Mouse (Mus musculus) midbrain, embryonic 15.5 days (tissue): ENCODE data around the gene Hgfac. TPM values are rescaled to one million over a fixed set of nuclear protein-coding genes. Genes with fewer than 3 reads are reported as not detected.

ENCODE experiments used
- ATAC-seq: fragments of 200-750 bp; cut with Nextera tagmentation; replicated peaks from 2 replicates; pipeline ENCODE4 v1.8.0; 2017; ENCODE audit warnings: moderate TSS enrichment
- H3K27ac ChIP-seq: fragments of 300-500 bp; sonication (generic); 2 replicates; pipeline ENCODE4 v1.5.1; 2015; ENCODE audit warnings: mild to moderate bottlenecking, inconsistent platforms
- H3K27me3 ChIP-seq: fragments of 300-500 bp; sonication (generic); replicated peaks from 2 replicates; pipeline ENCODE4 v1.6.1; 2015; ENCODE audit warnings: inconsistent platforms
- H3K36me3 ChIP-seq: fragments of 300-500 bp; sonication (generic); replicated peaks from 2 replicates; pipeline ENCODE4 v1.6.1; 2015; ENCODE audit warnings: inconsistent platforms
- H3K4me1 ChIP-seq: fragments of 300-500 bp; sonication (generic); 2 replicates; pipeline ENCODE4 v1.6.1; 2015; ENCODE audit warnings: inconsistent platforms
- H3K4me2 ChIP-seq: fragments of 300-500 bp; sonication (generic); 2 replicates; pipeline ENCODE4 v1.6.1; 2015; ENCODE audit warnings: inconsistent platforms, mild to moderate bottlenecking, moderate library complexity
- H3K4me3 ChIP-seq: fragments of 300-500 bp; sonication (generic); 2 replicates; pipeline ENCODE4 v1.5.1; 2015; ENCODE audit warnings: mild to moderate bottlenecking, inconsistent platforms
- H3K9ac ChIP-seq: fragments of 300-500 bp; sonication (generic); 2 replicates; pipeline ENCODE4 v1.6.1; 2015; ENCODE audit warnings: mild to moderate bottlenecking, inconsistent platforms
- H3K9me3 ChIP-seq: fragments of 300-500 bp; sonication (generic); 2 replicates; pipeline ENCODE4 v1.6.1; 2016; ENCODE audit warnings: inconsistent platforms
- WGBS: fragments of 180-500 bp; shearing (Covaris S2); methylation state at CpG from one replicate; pipeline ENCODE4 v1.1.7; 2015; ENCODE audit warnings: mixed read lengths; 5-methylcytosine and 5-hydroxymethylcytosine counted together
- polyA plus RNA-seq: library from polyadenylated mRNA; unstranded; fragments of >200 nt; fragmentation: Nextera tagmentation; extraction: Ambion mirVana; gene quantifications from 2 replicates; pipeline ENCODE4 v1.2.1, GENCODE M21; 2015

Gene Hgfac
- polyA plus RNA-seq, 1 experiment from 2014 or later = 0.67 TPM

GRCm38 (mm10) chr5:35050541-35050940 is 9.2 kb downstream of the Hgfac start:
- H3K9me3 ChIP-seq = no peaks in the 10 kb centered on the region
- H3K4me1 ChIP-seq = no peaks in the 10 kb centered on the region
- no peaks in the 10 kb centered on the region for H3K27me3 ChIP-seq
- WGBS = 76% methylated on average over 5 of the region's 5 CpGs
- no peak overlapping the region for H3K9ac ChIP-seq
- no peak for ATAC-seq
- H3K4me3 ChIP-seq = no peak overlapping the region
- H3K27ac ChIP-seq = no peak overlapping the region
- H3K36me3 ChIP-seq = no peaks in the 10 kb centered on the region
- no peak overlapping the region for H3K4me2 ChIP-seq

GRCm38 (mm10) chr5:35054628-35055027 is 13.3 kb downstream of the Hgfac start:
- H3K9ac ChIP-seq = no peak overlapping the region
- peaks cover 18% of the 10 kb centered on the region for H3K4me1 ChIP-seq
- H3K36me3 ChIP-seq = no peaks in the 10 kb centered on the region
- H3K9me3 ChIP-seq = no peaks in the 10 kb centered on the region
- H3K4me3 ChIP-seq = no peak overlapping the region
- ATAC-seq = no peak
- WGBS = 94% methylated on average over 3 of the region's 3 CpGs
- H3K4me2 ChIP-seq = no peak overlapping the region
- H3K27me3 ChIP-seq = peaks cover 14% of the 10 kb centered on the region; the same call in 1 of the 2 replicates
- H3K27ac ChIP-seq = no peak overlapping the region

GRCm38 (mm10) chr5:35055076-35055475 is 13.8 kb downstream of the Hgfac start:
- Histone ChIP-seq H3K4me3 (no peak overlapping the region), H3K9ac (no peak overlapping the region), H3K9me3 (no peaks in the 10 kb centered on the region), H3K36me3 (no peaks in the 10 kb centered on the region), H3K27me3 (peaks cover 14% of the 10 kb centered on the region; the same call in 1 of the 2 replicates), H3K27ac (no peak overlapping the region), H3K4me2 (no peak overlapping the region), H3K4me1 (peaks cover 18% of the 10 kb centered on the region)
- 68% methylated on average over 12 of the region's 12 CpGs for WGBS
- ATAC-seq = no peak

GRCm38 (mm10) chr5:35056604-35057432 is 15.5 kb downstream of the Hgfac start, which contains the start of gene Dok7:
Gene Dok7, plus strand, starts transcription at chr5:35056766.
- no peaks in the 10 kb centered on the region for H3K9me3 ChIP-seq
- H3K27ac ChIP-seq = peak within 1 kb of the TSS; percentile 61; the same call in 1 of the 2 replicates
- peak; percentile 80 for ATAC-seq
- peaks cover 18% of the 10 kb centered on the region for H3K4me1 ChIP-seq
- peaks cover 14% of the 10 kb centered on the region; the same call in 1 of the 2 replicates for H3K27me3 ChIP-seq
- peak within 1 kb of the TSS; percentile 65 for H3K4me3 ChIP-seq
- peak within 1 kb of the TSS; percentile 95 for H3K4me2 ChIP-seq
- H3K36me3 ChIP-seq = no peaks in the 10 kb centered on the region
- peak within 1 kb of the TSS; percentile 59 for H3K9ac ChIP-seq
- under 1% methylated on average over 59 of the region's 74 CpGs for WGBS

- WGBS = 24% methylated on average over 4 of the region's 4 CpGs
- H3K4me3 ChIP-seq = peak overlapping the region; percentile 65
- no peaks in the 10 kb centered on the region for H3K36me3 ChIP-seq
- H3K4me2 ChIP-seq = peak overlapping the region; percentile 95
- H3K9ac ChIP-seq = peak overlapping the region; percentile 59
- H3K27ac ChIP-seq = no peak overlapping the region
- peak; percentile 18 for ATAC-seq
- H3K27me3 ChIP-seq = peaks cover 14% of the 10 kb centered on the region; the same call in 1 of the 2 replicates
- no peaks in the 10 kb centered on the region for H3K9me3 ChIP-seq
- H3K4me1 ChIP-seq = peaks cover 18% of the 10 kb centered on the region
Measured at GRCm38 (mm10) chr5:35057582-35057981, 16.3 kb downstream of the Hgfac start.

- WGBS = 67% methylated on average over 1 of the region's 1 CpGs
- Histone ChIP-seq H3K27me3 (peaks cover 14% of the 10 kb centered on the region; the same call in 1 of the 2 replicates), H3K9me3 (no peaks in the 10 kb centered on the region), H3K4me3 (peak overlapping the region; percentile 65), H3K27ac (no peak overlapping the region), H3K9ac (0 out of 2 replicates have a peak overlapping the region, but pooled peaks have one; percentile 59), H3K4me2 (peak overlapping the region; percentile 95), H3K4me1 (peaks cover 18% of the 10 kb centered on the region), H3K36me3 (no peaks in the 10 kb centered on the region)
- ATAC-seq = no peak
Measured at GRCm38 (mm10) chr5:35058216-35058615, 16.9 kb downstream of the Hgfac start.

GRCm38 (mm10) chr5:35060098-35060497 is 18.8 kb downstream of the Hgfac start:
- Histone ChIP-seq H3K4me3 (no peak overlapping the region), H3K9ac (no peak overlapping the region), H3K4me2 (no peak overlapping the region), H3K27ac (no peak overlapping the region), H3K36me3 (no peaks in the 10 kb centered on the region), H3K9me3 (no peaks in the 10 kb centered on the region), H3K4me1 (peaks cover 18% of the 10 kb centered on the region), H3K27me3 (peaks cover 14% of the 10 kb centered on the region; the same call in 1 of the 2 replicates)
- WGBS = 79% methylated on average over 3 of the region's 3 CpGs
- no peak for ATAC-seq

- no peak for ATAC-seq
- H3K4me1 ChIP-seq = no peaks in the 10 kb centered on the region
- 84% methylated on average over 2 of the region's 2 CpGs for WGBS
- H3K9me3 ChIP-seq = no peaks in the 10 kb centered on the region
- no peak overlapping the region for H3K9ac ChIP-seq
- no peaks in the 10 kb centered on the region for H3K36me3 ChIP-seq
- H3K4me2 ChIP-seq = no peak overlapping the region
- no peak overlapping the region for H3K4me3 ChIP-seq
- H3K27ac ChIP-seq = no peak overlapping the region
- H3K27me3 ChIP-seq = no peaks in the 10 kb centered on the region
Measured at GRCm38 (mm10) chr5:35069841-35070240, 28.5 kb downstream of the Hgfac start.

GRCm38 (mm10) chr5:35070314-35070713 is 29.0 kb downstream of the Hgfac start:
- no peak for ATAC-seq
- 90% methylated on average over 8 of the region's 8 CpGs for WGBS
- H3K27ac ChIP-seq = no peak overlapping the region
- no peaks in the 10 kb centered on the region for H3K27me3 ChIP-seq
- H3K4me2 ChIP-seq = no peak overlapping the region
- H3K9me3 ChIP-seq = no peaks in the 10 kb centered on the region
- no peak overlapping the region for H3K9ac ChIP-seq
- no peaks in the 10 kb centered on the region for H3K4me1 ChIP-seq
- H3K36me3 ChIP-seq = no peaks in the 10 kb centered on the region
- H3K4me3 ChIP-seq = no peak overlapping the region

- Histone ChIP-seq H3K27ac (no peak overlapping the region), H3K4me3 (no peak overlapping the region), H3K36me3 (no peaks in the 10 kb centered on the region), H3K4me1 (no peaks in the 10 kb centered on the region), H3K9me3 (no peaks in the 10 kb centered on the region), H3K4me2 (no peak overlapping the region), H3K9ac (no peak overlapping the region), H3K27me3 (no peaks in the 10 kb centered on the region)
- peak; percentile 54; the same call in 1 of the 2 replicates for ATAC-seq
- 43% methylated on average over 7 of the region's 7 CpGs for WGBS
Measured at GRCm38 (mm10) chr5:35070953-35071352, 29.6 kb downstream of the Hgfac start.

- H3K27me3 ChIP-seq = no peaks in the 10 kb centered on the region
- ATAC-seq = no peak
- WGBS = 91% methylated on average over 6 of the region's 6 CpGs
- H3K9me3 ChIP-seq = no peaks in the 10 kb centered on the region
- H3K27ac ChIP-seq = no peak overlapping the region
- H3K36me3 ChIP-seq = no peaks in the 10 kb centered on the region
- H3K4me3 ChIP-seq = no peak overlapping the region
- H3K4me1 ChIP-seq = no peaks in the 10 kb centered on the region
- no peak overlapping the region for H3K9ac ChIP-seq
- H3K4me2 ChIP-seq = no peak overlapping the region
Measured at GRCm38 (mm10) chr5:35071855-35072254, 30.5 kb downstream of the Hgfac start.

GRCm38 (mm10) chr5:35073235-35073634 is 31.9 kb downstream of the Hgfac start:
- ATAC-seq = no peak
- H3K9ac ChIP-seq = no peak overlapping the region
- no peak overlapping the region for H3K4me2 ChIP-seq
- no peaks in the 10 kb centered on the region for H3K27me3 ChIP-seq
- H3K4me1 ChIP-seq = no peaks in the 10 kb centered on the region
- H3K27ac ChIP-seq = no peak overlapping the region
- H3K4me3 ChIP-seq = no peak overlapping the region
- H3K9me3 ChIP-seq = no peaks in the 10 kb centered on the region
- no peaks in the 10 kb centered on the region for H3K36me3 ChIP-seq
- WGBS = 83% methylated on average over 11 of the region's 11 CpGs
